Mouse (Mus musculus): Measurements from ENCODE around the gene Prkab2. TPM values are rescaled to one million over a fixed set of nuclear protein-coding genes. Genes with fewer than 3 reads are reported as not detected.

Prkab2 gene
- total and polyA plus RNA-seq, 3 experiments: 3.3 to 7.0 TPM; not detected in 1

- no peak overlapping the region for H3K27ac ChIP-seq (ENCODE audit: control insufficient read depth, low read depth, low read length)
- H3K79me2 ChIP-seq (ENCODE audit: control insufficient read depth, insufficient read depth, low read length, poor library complexity): peaks cover 9% of the 10 kb centered on the region
- H3K36me3 ChIP-seq (ENCODE audit: control insufficient read depth in 1 of 2, insufficient read depth in 2 of 2, low read length in 2 of 2): peaks cover 0 to 4% of the 10 kb centered on the region in 2 experiments; a peak in 2 of 4 replicates
- H3K9me3 ChIP-seq (replicated peaks; ENCODE audit: insufficient read depth, low read length): no peaks in the 10 kb centered on the region
- H3K27me3 ChIP-seq (ENCODE audit: control insufficient read depth in 1 of 2, insufficient read depth in 2 of 2, low read length in 2 of 2): no peaks in the 10 kb centered on the region
- no peak overlapping the region for H3K9ac ChIP-seq (ENCODE audit: control insufficient read depth, low read depth, low read length, poor library complexity, severe bottlenecking)
- TF ChIP-seq GABPA (IDR thresholded peaks at IDR 0.05; ENCODE audit: low read depth, low read length) (no peak), ZKSCAN1 (IDR thresholded peaks at IDR 0.05; ENCODE audit: low read depth, low read length) (no peak), ZMIZ1 (IDR thresholded peaks at IDR 0.05; ENCODE audit: low read depth, low read length) (no peak), BHLHE40 (IDR thresholded peaks at IDR 0.05; ENCODE audit: borderline replicate concordance, low read depth, low read length) (no peak), ELF1 (IDR thresholded peaks at IDR 0.05; ENCODE audit: low read depth, low read length) (no peak), ZC3H11A (IDR thresholded peaks at IDR 0.05; ENCODE audit: low read depth, low read length) (no peak), MAFK (IDR thresholded peaks at IDR 0.05; ENCODE audit: borderline replicate concordance, low read depth, low read length) (no peak), CTCF (IDR thresholded peaks at IDR 0.05 in 2 of 3, conservative IDR thresholded peaks at IDR 0.05 in 1 of 3; ENCODE audit: control insufficient read depth in 1 of 3, insufficient read depth in 1 of 3, low read depth in 2 of 3, low read length in 3 of 3, poor library complexity in 1 of 3, severe bottlenecking in 1 of 3) (no peak), EP300 (IDR thresholded peaks at IDR 0.05; ENCODE audit: low read depth in 1 of 2, low read length in 2 of 2) (no peak), MAX (IDR thresholded peaks at IDR 0.05; ENCODE audit: low read length) (no peak), MYB (IDR thresholded peaks at IDR 0.05; ENCODE audit: low read depth, low read length) (no peak), CHD1 (IDR thresholded peaks at IDR 0.05; ENCODE audit: low read depth, low read length) (no peak), MAZ (IDR thresholded peaks at IDR 0.05; ENCODE audit: low read depth, low read length) (no peak), E2F4 (IDR thresholded peaks at IDR 0.05; ENCODE audit: borderline replicate concordance, low read depth, low read length) (no peak), HCFC1 (IDR thresholded peaks at IDR 0.05; ENCODE audit: low read depth, low read length) (no peak), POLR2AphosphoS2 (IDR thresholded peaks at IDR 0.05; ENCODE audit: low read length) (no peak), GATA1 (IDR thresholded peaks at IDR 0.05; ENCODE audit: low read depth, low read length) (no peak), MXI1 (IDR thresholded peaks at IDR 0.05; ENCODE audit: low read depth, low read length) (no peak)
- H3K4me3 ChIP-seq (ENCODE audit: control insufficient read depth in 1 of 2, insufficient read depth in 1 of 2, low read depth in 2 of 2, low read length in 2 of 2): no peak overlapping the region
- H3K4me1 ChIP-seq (ENCODE audit: control insufficient read depth in 1 of 2, insufficient read depth in 2 of 2, low read length in 2 of 2): peaks cover 0 to 10% of the 10 kb centered on the region in 2 experiments; a peak in 3 of 4 replicates
- DNase-seq (ENCODE audit: low read depth, low spot score): no peak
Measured at GRCm38 (mm10) chr3:97705508-97705907, 47.5 kb downstream of the Prkab2 start.

GRCm38 (mm10) chr3:97706561-97706960, 48.6 kb downstream of the Prkab2 start:
- no peak for DNase-seq (ENCODE audit: low read depth, low spot score)
- no peaks in the 10 kb centered on the region for H3K9me3 ChIP-seq (replicated peaks; ENCODE audit: insufficient read depth, low read length)
- H3K27me3 ChIP-seq (ENCODE audit: control insufficient read depth in 1 of 2, insufficient read depth in 2 of 2, low read length in 2 of 2): no peaks in the 10 kb centered on the region
- H3K27ac ChIP-seq (ENCODE audit: control insufficient read depth, low read depth, low read length): no peak overlapping the region
- H3K36me3 ChIP-seq (ENCODE audit: control insufficient read depth in 1 of 2, insufficient read depth in 2 of 2, low read length in 2 of 2): peaks cover 0 to 4% of the 10 kb centered on the region in 2 experiments; a peak in 2 of 4 replicates
- H3K4me1 ChIP-seq (ENCODE audit: control insufficient read depth in 1 of 2, insufficient read depth in 2 of 2, low read length in 2 of 2): peaks cover 0 to 7% of the 10 kb centered on the region in 2 experiments; a peak in 3 of 4 replicates
- no peak overlapping the region for H3K9ac ChIP-seq (ENCODE audit: control insufficient read depth, low read depth, low read length, poor library complexity, severe bottlenecking)
- no peak for TF ChIP-seq POLR2A (IDR thresholded peaks at IDR 0.05; ENCODE audit: control insufficient read depth in 1 of 2, insufficient read depth in 1 of 2, low read depth in 1 of 2, low read length in 2 of 2, poor library complexity in 1 of 2)
- TF ChIP-seq ELF1 (IDR thresholded peaks at IDR 0.05; ENCODE audit: low read depth, low read length): no peak
- TF ChIP-seq JUND (IDR thresholded peaks at IDR 0.05; ENCODE audit: low read depth, low read length): no peak
- no peak for TF ChIP-seq MAZ (IDR thresholded peaks at IDR 0.05; ENCODE audit: low read depth, low read length)
- no peak for TF ChIP-seq TBP (IDR thresholded peaks at IDR 0.05; ENCODE audit: low read depth, low read length)
- TF ChIP-seq ZKSCAN1 (IDR thresholded peaks at IDR 0.05; ENCODE audit: low read depth, low read length): no peak
- no peak for TF ChIP-seq CHD2 (IDR thresholded peaks at IDR 0.05; ENCODE audit: low read length)
- no peak for TF ChIP-seq MAFK (IDR thresholded peaks at IDR 0.05; ENCODE audit: borderline replicate concordance, low read depth, low read length)
- no peak for TF ChIP-seq USF2 (IDR thresholded peaks at IDR 0.05; ENCODE audit: borderline replicate concordance in 1 of 2, insufficient read depth in 1 of 2, low read depth in 1 of 2, low read length in 2 of 2)
- no peak for TF ChIP-seq SIN3A (IDR thresholded peaks at IDR 0.05; ENCODE audit: low read length)
- peaks cover 8% of the 10 kb centered on the region for H3K79me2 ChIP-seq (ENCODE audit: control insufficient read depth, insufficient read depth, low read length, poor library complexity)
- no peak overlapping the region for H3K4me3 ChIP-seq (ENCODE audit: control insufficient read depth in 1 of 2, insufficient read depth in 1 of 2, low read depth in 2 of 2, low read length in 2 of 2)

Measured in MEL (cell line).